Mouse (Mus musculus) midbrain, embryonic 14.5 days (tissue): ENCODE results near the gene Samd5. TPM values are rescaled to one million over a fixed set of nuclear protein-coding genes. Genes with fewer than 3 reads are reported as not detected.

Experiments used
- ATAC-seq: fragments of 200-750 bp; cut with Nextera tagmentation; 2 replicates; pipeline ENCODE4 v1.8.0; 2017; ENCODE audit warnings: moderate number of reproducible peaks, moderate library complexity; ENCODE audit not compliant: low FRiP score, low TSS enrichment
- DNase-seq: peaks from one replicate; pipeline ENCODE4 v3.0.0-alpha.2; 2015
- H3K27ac ChIP-seq: fragments of 300-500 bp; sonication (generic); replicated peaks from 2 replicates; pipeline ENCODE4 v1.5.1; 2014; ENCODE audit warnings: mild to moderate bottlenecking, low read depth, low read length, moderate library complexity
- H3K27me3 ChIP-seq: fragments of 300-500 bp; sonication (generic); 2 replicates; pipeline ENCODE4 v1.6.1; 2014; ENCODE audit warnings: low read length, control low read depth, mixed read lengths; ENCODE audit not compliant: control insufficient read depth, insufficient read depth
- H3K36me3 ChIP-seq: fragments of 300-500 bp; sonication (generic); 2 replicates; pipeline ENCODE4 v1.6.1; 2014; ENCODE audit warnings: low read length, control low read depth; ENCODE audit not compliant: control insufficient read depth, insufficient read depth
- H3K4me1 ChIP-seq: fragments of 300-500 bp; sonication (generic); 2 replicates; pipeline ENCODE4 v1.6.1; 2014; ENCODE audit warnings: mild to moderate bottlenecking, antibody characterized with exemption, low read length, control low read depth; ENCODE audit not compliant: control insufficient read depth, insufficient read depth
- H3K4me2 ChIP-seq: fragments of 300-500 bp; sonication (generic); 2 replicates; pipeline ENCODE4 v1.6.1; 2014; ENCODE audit warnings: mild to moderate bottlenecking, low read length, moderate library complexity
- H3K4me3 ChIP-seq: fragments of 300-500 bp; sonication (generic); replicated peaks from 2 replicates; pipeline ENCODE4 v1.5.1; 2014; ENCODE audit warnings: low read depth, low read length
- H3K9ac ChIP-seq: fragments of 300-500 bp; sonication (generic); replicated peaks from 2 replicates; pipeline ENCODE4 v1.6.1; 2014; ENCODE audit warnings: mild to moderate bottlenecking, low read length, moderate library complexity
- H3K9me3 ChIP-seq: fragments of 300-500 bp; sonication (generic); 2 replicates; pipeline ENCODE4 v1.6.1; 2016; ENCODE audit warnings: low read length, control low read depth, mixed read lengths; ENCODE audit not compliant: control insufficient read depth
- WGBS: fragments of 180-500 bp; shearing (Covaris S2); extraction: QIAGEN DNeasy Blood & Tissue Kit; methylation state at CpG from one replicate; pipeline ENCODE4 v1.1.7; 2014; 5-methylcytosine and 5-hydroxymethylcytosine counted together
- polyA plus RNA-seq: library from polyadenylated mRNA; unstranded; fragments of >200 nt; fragmentation: Nextera tagmentation; extraction: Ambion mirVana; gene quantifications from 2 replicates; pipeline ENCODE4 v1.2.1, GENCODE M21; 2014

Samd5 gene
- polyA plus RNA-seq, 1 experiment from 2014 or later = 9.3 TPM

GRCm38 (mm10) chr10:9642077-9642476, 32.9 kb downstream of the Samd5 start:
- Histone ChIP-seq H3K4me2 (no peak overlapping the region), H3K27me3 (no peaks in the 10 kb centered on the region), H3K9ac (no peak overlapping the region), H3K9me3 (no peaks in the 10 kb centered on the region), H3K27ac (no peak overlapping the region), H3K4me1 (peaks cover 8% of the 10 kb centered on the region), H3K36me3 (no peaks in the 10 kb centered on the region), H3K4me3 (no peak overlapping the region)
- WGBS = 88% methylated on average over 4 of the region's 4 CpGs
- no peak for ATAC-seq
- DNase-seq = no peak

- no peak for ATAC-seq
- H3K9me3 ChIP-seq = no peaks in the 10 kb centered on the region
- WGBS = 83% methylated on average over 2 of the region's 2 CpGs
Measured at GRCm38 (mm10) chr10:9640678-9641077, 34.3 kb downstream of the Samd5 start.

GRCm38 (mm10) chr10:9640056-9640455, 35.0 kb downstream of the Samd5 start:
- H3K4me1 ChIP-seq = peaks cover 15% of the 10 kb centered on the region
- H3K36me3 ChIP-seq = no peaks in the 10 kb centered on the region
- DNase-seq = no peak
- no peak overlapping the region for H3K27ac ChIP-seq
- no peak overlapping the region for H3K4me3 ChIP-seq
- 56% methylated on average over 2 of the region's 2 CpGs for WGBS
- no peaks in the 10 kb centered on the region for H3K9me3 ChIP-seq
- H3K27me3 ChIP-seq = no peaks in the 10 kb centered on the region
- H3K9ac ChIP-seq = no peak overlapping the region
- H3K4me2 ChIP-seq = no peak overlapping the region
- no peak for ATAC-seq

More at GRCm38 (mm10) chr10:9640678-9641077, 34.3 kb downstream of the Samd5 start:
- Histone ChIP-seq H3K9ac (no peak overlapping the region), H3K36me3 (no peaks in the 10 kb centered on the region), H3K4me1 (peaks cover 15% of the 10 kb centered on the region), H3K4me3 (no peak overlapping the region), H3K27me3 (no peaks in the 10 kb centered on the region), H3K27ac (no peak overlapping the region), H3K4me2 (no peak overlapping the region)
- no peak for DNase-seq

- Histone ChIP-seq H3K9me3 (no peaks in the 10 kb centered on the region), H3K4me3 (no peak overlapping the region), H3K27ac (no peak overlapping the region), H3K4me1 (no peaks in the 10 kb centered on the region), H3K27me3 (no peaks in the 10 kb centered on the region), H3K4me2 (no peak overlapping the region), H3K9ac (no peak overlapping the region), H3K36me3 (no peaks in the 10 kb centered on the region)
- DNase-seq = no peak
- ATAC-seq = no peak
- WGBS = 2% methylated on average over 1 of the region's 1 CpGs
Measured at GRCm38 (mm10) chr10:9625356-9625755, 49.7 kb downstream of the Samd5 start.

GRCm38 (mm10) chr10:9621926-9622688, 52.9 kb downstream of the Samd5 start:
- Histone ChIP-seq H3K4me1 (no peaks in the 10 kb centered on the region), H3K9ac (no peak overlapping the region), H3K27ac (no peak overlapping the region), H3K9me3 (no peaks in the 10 kb centered on the region), H3K4me2 (no peak overlapping the region), H3K36me3 (no peaks in the 10 kb centered on the region), H3K4me3 (no peak overlapping the region), H3K27me3 (no peaks in the 10 kb centered on the region)
- no peak for DNase-seq
- ATAC-seq = no peak
- WGBS = 92% methylated on average over 3 of the region's 3 CpGs

- 89% methylated on average over 1 of the region's 1 CpGs for WGBS
- Histone ChIP-seq H3K9me3 (no peaks in the 10 kb centered on the region), H3K4me1 (no peaks in the 10 kb centered on the region), H3K27ac (no peak overlapping the region), H3K9ac (no peak overlapping the region), H3K4me3 (no peak overlapping the region), H3K36me3 (no peaks in the 10 kb centered on the region), H3K27me3 (no peaks in the 10 kb centered on the region), H3K4me2 (no peak overlapping the region)
- DNase-seq (no peak), ATAC-seq (no peak)
Measured at GRCm38 (mm10) chr10:9621055-9621454, 54.0 kb downstream of the Samd5 start.

GRCm38 (mm10) chr10:9615009-9615408, 60.0 kb downstream of the Samd5 start:
- Histone ChIP-seq H3K4me1 (no peaks in the 10 kb centered on the region), H3K9ac (no peak overlapping the region), H3K4me3 (no peak overlapping the region), H3K4me2 (no peak overlapping the region), H3K27ac (no peak overlapping the region), H3K27me3 (no peaks in the 10 kb centered on the region), H3K9me3 (no peaks in the 10 kb centered on the region), H3K36me3 (no peaks in the 10 kb centered on the region)
- no peak for DNase-seq
- no peak for ATAC-seq

- Histone ChIP-seq H3K9ac (no peak overlapping the region), H3K4me2 (no peak overlapping the region), H3K36me3 (no peaks in the 10 kb centered on the region), H3K9me3 (no peaks in the 10 kb centered on the region), H3K4me3 (no peak overlapping the region), H3K27ac (no peak overlapping the region), H3K27me3 (no peaks in the 10 kb centered on the region), H3K4me1 (0 out of 2 replicates have a peak, but pooled peaks cover 3% of the 10 kb centered on the region)
- 79% methylated on average over 4 of the region's 4 CpGs for WGBS
- DNase-seq (no peak), ATAC-seq (no peak)
Measured at GRCm38 (mm10) chr10:9608854-9609253, 66.2 kb downstream of the Samd5 start.

GRCm38 (mm10) chr10:9607155-9607554, 67.9 kb downstream of the Samd5 start:
- Histone ChIP-seq H3K4me1 (0 out of 2 replicates have a peak, but pooled peaks cover 3% of the 10 kb centered on the region), H3K36me3 (no peaks in the 10 kb centered on the region), H3K9me3 (no peaks in the 10 kb centered on the region), H3K9ac (no peak overlapping the region), H3K27ac (no peak overlapping the region), H3K4me2 (no peak overlapping the region), H3K4me3 (no peak overlapping the region), H3K27me3 (no peaks in the 10 kb centered on the region)
- ATAC-seq (no peak), DNase-seq (no peak)
- WGBS = 97% methylated on average over 2 of the region's 2 CpGs
